Mouse (Mus musculus) megakaryocyte, embryonic 14.5 days (primary cell): ENCODE data around the gene Smurf2. TPM values are rescaled to one million over a fixed set of nuclear protein-coding genes. Genes with fewer than 3 reads are reported as not detected.
A peak's percentile ranks its signal among the peaks of the same experiment; 100 is the strongest.
"Not testable (repeated sequence)": the region's sequence is repeated elsewhere in the genome, so short reads cannot be mapped to it uniquely, and the experiment has no call there.

Experiments
- H3K27me3 ChIP-seq: replicated peaks from 2 replicates; pipeline ENCODE3; 2012; ENCODE audit warnings: inconsistent platforms
- H3K36me3 ChIP-seq: replicated peaks from 2 replicates; pipeline ENCODE3; 2012; ENCODE audit warnings: low read length, inconsistent platforms, mixed read lengths
- H3K4me1 ChIP-seq: 2 replicates; pipeline ENCODE4 v1.6.1; 2012; ENCODE audit warnings: inconsistent platforms
- H3K4me3 ChIP-seq: replicated peaks from 2 replicates; pipeline ENCODE3; 2012; ENCODE audit warnings: moderate library complexity, mild to moderate bottlenecking, inconsistent platforms
- H3K9me3 ChIP-seq: 2 replicates; pipeline ENCODE4 v1.6.1; 2012; ENCODE audit warnings: inconsistent platforms
- FLI1 ChIP-seq: IDR thresholded peaks from 2 replicates; pipeline ENCODE4 v1.6.1; 2012; ENCODE audit warnings: low read length, inconsistent platforms, mixed read lengths
- GATA1 ChIP-seq: IDR thresholded peaks from 3 replicates; pipeline ENCODE4 v1.6.1; 2012; ENCODE audit warnings: mixed read lengths, low read length, inconsistent platforms, borderline replicate concordance
- polyA plus RNA-seq: library from polyadenylated mRNA; stranded (reverse); fragments of >175 nt; gene quantifications from 2 replicates; pipeline ENCODE4 v1.2.3, GENCODE M21; 2012; ENCODE audit warnings: low replicate concordance; ENCODE audit not compliant: insufficient read depth

The Smurf2 gene
- polyA plus RNA-seq, 1 experiment = 1.0 TPM

DNA sequence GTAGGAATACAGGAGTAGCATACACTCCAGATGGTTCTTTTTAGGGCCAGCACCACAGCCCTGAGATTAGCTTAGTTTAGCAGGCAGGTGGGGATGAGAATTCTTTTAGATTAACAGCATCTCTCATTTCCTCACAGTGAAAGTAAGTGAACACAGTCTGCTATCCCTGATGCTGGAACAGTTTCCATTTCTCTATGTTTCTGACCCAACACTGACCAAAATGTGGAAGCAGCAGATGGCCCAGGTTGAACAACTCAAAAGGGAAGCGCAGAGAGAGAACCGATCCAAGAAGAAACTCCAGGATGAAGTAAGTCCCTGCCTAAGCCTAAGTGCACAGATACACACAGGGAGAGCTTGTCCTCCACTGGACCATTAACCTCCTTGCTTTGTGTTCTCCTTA, 105.2 kb downstream of the Smurf2 start:
- Histone ChIP-seq H3K9me3 (no peaks in the 10 kb centered on the region), H3K27me3 (no peaks in the 10 kb centered on the region), H3K4me1 (peaks cover 9% of the 10 kb centered on the region), H3K36me3 (peaks cover 100% of the 10 kb centered on the region), H3K4me3 (no peak overlapping the region)
- TF ChIP-seq FLI1 (no peak), GATA1 (no peak)

GRCm38 (mm10) chr11:106814601-106815320, 105.8 kb downstream of the Smurf2 start:
- peaks cover 9% of the 10 kb centered on the region for H3K4me1 ChIP-seq
- no peaks in the 10 kb centered on the region for H3K27me3 ChIP-seq
- peaks cover 100% of the 10 kb centered on the region for H3K36me3 ChIP-seq
- no peaks in the 10 kb centered on the region for H3K9me3 ChIP-seq
- TF ChIP-seq GATA1 (no peak), FLI1 (no peak)
- no peak overlapping the region for H3K4me3 ChIP-seq

DNA sequence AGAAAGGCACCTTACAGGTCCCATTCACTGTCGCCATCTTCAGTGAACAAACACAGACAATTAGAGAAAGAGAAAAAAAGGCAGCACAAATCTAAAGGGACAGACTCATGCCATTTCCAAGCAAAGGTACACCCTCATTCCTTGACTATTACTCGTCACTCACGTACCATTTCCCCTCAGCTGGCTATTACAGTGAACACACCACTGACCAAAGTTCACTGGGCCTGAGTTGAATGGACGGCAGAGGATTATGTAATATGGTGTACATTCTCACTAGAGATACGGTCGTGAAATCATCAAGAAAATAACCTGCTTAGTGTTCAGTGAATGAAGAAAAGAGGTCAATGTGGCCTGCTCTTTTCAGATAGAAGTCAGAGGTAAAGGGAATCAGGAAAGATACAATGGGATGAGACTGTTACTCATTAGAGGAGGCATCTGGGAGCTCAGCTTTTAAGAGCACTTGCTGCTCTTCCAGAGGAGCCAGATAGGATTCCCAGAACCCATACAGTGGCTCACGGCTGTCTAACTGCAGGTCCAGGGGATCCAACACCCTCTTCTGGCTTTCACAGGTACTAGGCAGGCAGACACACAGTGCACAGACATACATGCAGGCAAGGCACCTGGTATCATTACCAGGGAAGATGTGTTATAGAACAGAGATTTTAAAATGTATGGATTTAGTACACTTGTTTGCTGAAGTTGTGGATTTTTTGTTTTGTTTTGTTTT, 107.9 kb downstream of the Smurf2 start:
- no peaks in the 10 kb centered on the region for H3K27me3 ChIP-seq
- H3K36me3 ChIP-seq = peaks cover 99% of the 10 kb centered on the region
- 0 out of 2 replicates have a peak, but pooled peaks cover 3% of the 10 kb centered on the region for H3K4me1 ChIP-seq
- no peak overlapping the region for H3K4me3 ChIP-seq
- H3K9me3 ChIP-seq = no peaks in the 10 kb centered on the region
- TF ChIP-seq FLI1 (no peak), GATA1 (no peak)

DNA sequence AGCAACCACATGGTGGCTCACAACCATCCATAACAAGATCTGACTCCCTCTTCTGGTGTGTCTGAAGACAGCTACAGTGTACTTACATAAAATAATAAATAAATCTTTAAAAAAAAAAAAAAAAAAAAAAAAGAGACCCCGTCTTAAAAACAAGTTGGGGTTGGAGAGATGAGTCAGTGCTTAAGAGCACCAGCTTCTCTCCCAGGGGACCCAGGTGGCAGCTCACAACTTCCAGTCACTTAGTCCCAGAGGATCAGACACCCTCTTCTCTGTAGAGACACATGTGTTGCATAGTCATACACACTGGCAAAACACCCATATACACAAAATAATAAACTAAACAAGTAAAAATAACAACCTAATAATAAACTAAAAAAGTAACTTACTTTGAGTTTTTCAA, 113.1 kb downstream of the Smurf2 start:
- not testable (repeated sequence) for H3K27me3 ChIP-seq, H3K4me1 ChIP-seq, H3K9me3 ChIP-seq, H3K4me3 ChIP-seq
- H3K36me3 ChIP-seq = peaks cover 87% of the 10 kb centered on the region

GRCm38 (mm10) chr11:106802069-106802627, 118.4 kb downstream of the Smurf2 start:
- Histone ChIP-seq H3K9me3 (peaks cover 6% of the 10 kb centered on the region), H3K4me1 (peaks cover 4% of the 10 kb centered on the region; the same call in 1 of the 2 replicates), H3K36me3 (peaks cover 86% of the 10 kb centered on the region), H3K27me3 (no peaks in the 10 kb centered on the region), H3K4me3 (no peak overlapping the region)
- TF ChIP-seq FLI1 (no peak), GATA1 (no peak)

GRCm38 (mm10) chr11:106795679-106796078, 124.8 kb downstream of the Smurf2 start:
- peak overlapping the region; percentile 58 for H3K4me3 ChIP-seq
- no peaks in the 10 kb centered on the region for H3K27me3 ChIP-seq
- peaks cover 6% of the 10 kb centered on the region for H3K9me3 ChIP-seq
- peaks cover 93% of the 10 kb centered on the region for H3K36me3 ChIP-seq
- peaks cover 55% of the 10 kb centered on the region for H3K4me1 ChIP-seq
- TF ChIP-seq GATA1 (no peak), FLI1 (no peak)

GRCm38 (mm10) chr11:106793846-106794245, 126.7 kb downstream of the Smurf2 start:
- peaks cover 76% of the 10 kb centered on the region for H3K36me3 ChIP-seq
- H3K4me1 ChIP-seq = peaks cover 62% of the 10 kb centered on the region
- TF ChIP-seq FLI1 = no peak
- no peak for TF ChIP-seq GATA1
- H3K4me3 ChIP-seq = no peak overlapping the region
- no peaks in the 10 kb centered on the region for H3K27me3 ChIP-seq
- peaks cover 6% of the 10 kb centered on the region for H3K9me3 ChIP-seq

DNA sequence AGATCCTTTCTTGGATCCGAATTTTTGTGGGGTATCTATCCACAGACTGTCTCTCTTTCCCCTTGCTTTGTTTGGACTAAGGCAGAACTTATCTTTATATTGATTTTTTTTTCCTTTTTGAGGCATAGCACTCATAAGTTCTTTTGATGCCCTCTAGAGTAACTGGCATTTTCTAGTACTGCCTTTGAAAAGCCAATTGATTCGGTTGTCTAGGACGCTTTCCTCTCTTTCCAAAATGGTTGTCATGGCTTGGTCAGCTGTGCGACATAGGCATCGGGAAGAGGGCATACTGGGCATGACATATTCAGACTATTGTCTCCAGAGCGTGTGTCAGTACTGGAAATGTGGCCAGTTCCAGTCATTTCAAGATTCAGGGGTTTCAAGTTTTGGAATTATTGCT, 130.9 kb downstream of the Smurf2 start:
- H3K4me3 ChIP-seq = peak overlapping the region; percentile 95
- H3K36me3 ChIP-seq = peaks cover 64% of the 10 kb centered on the region
- no peaks in the 10 kb centered on the region for H3K27me3 ChIP-seq
- H3K4me1 ChIP-seq = peaks cover 42% of the 10 kb centered on the region
- no peaks in the 10 kb centered on the region for H3K9me3 ChIP-seq
- no peak for TF ChIP-seq GATA1
- no peak for TF ChIP-seq FLI1

- TF ChIP-seq FLI1 = peak; percentile 55; the same call in 1 of the 2 replicates
- TF ChIP-seq GATA1 = no peak
- H3K27me3 ChIP-seq = no peaks in the 10 kb centered on the region
- no peaks in the 10 kb centered on the region for H3K9me3 ChIP-seq
- peaks cover 64% of the 10 kb centered on the region for H3K36me3 ChIP-seq
- H3K4me3 ChIP-seq = peak within 1 kb of the TSS; percentile 95
- peaks cover 37% of the 10 kb centered on the region for H3K4me1 ChIP-seq
Measured at GRCm38 (mm10) chr11:106788775-106789459, 131.6 kb downstream of the Smurf2 start, which contains the start of the genes Ddx5 and Cep95. Gene Ddx5 (minus strand): TSS chr11:106789185. Gene Cep95 (plus strand): TSS chr11:106789252.
